Mouse (Mus musculus) heart, postnatal 14 days (tissue): ENCODE results near the gene Gimap9. TPM values are rescaled to one million over a fixed set of nuclear protein-coding genes. Genes with fewer than 3 reads are reported as not detected.

ENCODE experiments used
- DNase-seq, 2 experiments: peaks; one replicate each; pipeline ENCODE4 v3.0.0; 2021 to 2022
- intact Hi-C: fragments of 180-260 bp; cut with DNase I; formaldehyde crosslinking; loops from one replicate; pipeline ENCODE4 v1.15.1; 2025
- total RNA-seq, 2 experiments: library from RNA; stranded (reverse); gene quantifications; 2 replicates each; pipeline ENCODE4 v1.2.3; 2021

Gene Gimap9
- total RNA-seq, 2 experiments from 2014 or later: 4.2 to 6.4 TPM

GRCm38 (mm10) chr6:48685251-48685650 lies 9.3 kb downstream of the Gimap9 start:
- intact Hi-C loops: loop anchor here (2.0 kb wide), 1 partner anchor 38 kb away; the partner anchor contains the start of gene Gimap8

DNA sequence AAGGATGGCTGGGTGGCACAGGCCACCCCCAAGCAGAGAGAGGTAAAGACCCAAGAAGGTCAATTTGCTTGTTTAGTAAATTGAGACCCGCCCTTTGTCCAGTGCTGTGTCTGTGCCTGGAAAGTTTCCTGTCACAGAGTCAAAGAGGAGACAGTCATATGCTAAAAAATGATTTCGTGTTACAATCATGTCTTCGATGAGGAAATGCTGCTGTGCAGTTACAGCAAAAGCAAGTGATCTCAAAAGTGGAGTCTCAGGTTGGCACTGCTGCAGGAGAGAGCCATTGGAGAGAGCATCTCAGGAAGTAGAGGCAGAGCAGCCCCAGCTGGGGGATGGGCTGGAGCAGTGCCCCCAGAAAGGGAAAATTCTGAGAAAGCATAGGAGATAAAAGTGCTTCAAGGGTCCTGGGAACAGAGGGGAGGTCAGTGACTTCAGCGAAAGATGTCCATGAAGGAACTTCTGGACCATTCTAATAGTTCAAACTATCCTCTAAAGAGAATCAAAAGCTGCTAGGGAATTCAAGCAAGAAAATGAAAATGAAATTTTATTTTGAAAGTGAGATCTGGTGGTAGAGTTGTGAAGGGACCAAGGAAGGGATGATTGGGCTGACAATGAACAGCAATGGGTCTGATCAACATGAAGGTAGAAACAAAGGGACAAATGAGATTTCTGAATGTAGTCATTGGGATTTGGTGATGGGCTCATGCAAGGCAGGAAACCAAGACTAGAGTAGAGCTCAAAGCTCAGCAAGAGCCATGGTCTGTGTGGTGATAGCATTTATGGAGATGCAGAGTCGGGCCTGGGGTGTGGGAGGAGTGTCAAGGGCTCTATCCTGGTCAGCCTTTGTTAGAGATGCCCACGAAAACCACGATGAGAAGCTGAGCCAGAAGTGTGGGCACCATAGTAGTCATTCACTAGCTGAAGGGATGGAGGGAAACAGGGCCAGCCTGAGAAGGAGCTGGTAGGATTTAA lies 10.1 kb downstream of the Gimap9 start:
- intact Hi-C loops: loop anchor here (2.0 kb wide), 2 partner anchors 15 to 39 kb away; partner anchors contain the start of gene Gimap8

More at GRCm38 (mm10) chr6:48685251-48685650, 9.3 kb downstream of the Gimap9 start:
- no peak for DNase-seq

GRCm38 (mm10) chr6:48687077-48687476 lies 11.1 kb downstream of the Gimap9 start:
- intact Hi-C loops: loop anchor here (2.0 kb wide), 1 partner anchor 14 kb away; no protein-coding TSS in a partner anchor
- no peak for DNase-seq

More for the DNA sequence above, 10.1 kb downstream of the Gimap9 start:
- DNase-seq: no peak

DNA sequence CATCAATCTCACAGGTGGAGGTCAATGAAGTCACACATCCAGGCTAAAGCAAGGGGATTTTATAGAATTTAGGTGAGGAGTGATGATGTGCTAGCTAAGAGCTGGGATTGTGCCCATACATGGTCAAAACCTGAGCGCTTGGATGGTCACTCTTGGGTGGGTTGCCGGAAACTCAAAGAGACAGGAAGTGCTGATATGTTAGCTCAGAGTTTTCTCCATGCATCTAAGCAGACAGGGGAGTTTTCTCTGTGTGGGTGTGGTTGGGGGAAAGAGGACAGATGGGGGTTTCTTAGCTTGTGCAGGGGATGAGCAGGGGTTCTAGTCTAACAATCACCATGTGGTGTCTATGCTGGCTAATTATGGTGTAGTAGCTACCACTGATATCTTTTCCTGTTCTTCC lies 13.4 kb downstream of the Gimap9 start:
- no peak for DNase-seq
- intact Hi-C loops: no loop called here

DNA sequence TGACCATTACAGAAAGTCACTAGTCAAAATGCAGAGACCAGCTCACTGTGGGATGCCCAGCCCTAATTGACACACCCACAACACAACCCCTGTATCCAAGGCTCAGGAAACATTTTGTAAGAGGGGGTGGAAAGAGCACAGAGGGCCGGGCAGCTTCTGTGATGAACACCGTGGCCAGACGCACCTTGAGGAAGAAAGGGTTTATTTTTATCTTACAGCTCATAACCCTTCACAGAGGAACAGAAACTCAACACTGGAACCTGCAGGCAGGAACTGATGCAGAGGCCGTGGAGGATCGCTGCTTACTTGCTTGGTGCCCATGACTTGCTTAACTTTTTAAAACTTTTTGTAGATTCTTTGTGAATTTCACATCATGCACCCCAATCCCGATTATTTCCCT lies 17.0 kb downstream of the Gimap9 start:
- intact Hi-C loops: no loop called here
- DNase-seq: no peak

DNA sequence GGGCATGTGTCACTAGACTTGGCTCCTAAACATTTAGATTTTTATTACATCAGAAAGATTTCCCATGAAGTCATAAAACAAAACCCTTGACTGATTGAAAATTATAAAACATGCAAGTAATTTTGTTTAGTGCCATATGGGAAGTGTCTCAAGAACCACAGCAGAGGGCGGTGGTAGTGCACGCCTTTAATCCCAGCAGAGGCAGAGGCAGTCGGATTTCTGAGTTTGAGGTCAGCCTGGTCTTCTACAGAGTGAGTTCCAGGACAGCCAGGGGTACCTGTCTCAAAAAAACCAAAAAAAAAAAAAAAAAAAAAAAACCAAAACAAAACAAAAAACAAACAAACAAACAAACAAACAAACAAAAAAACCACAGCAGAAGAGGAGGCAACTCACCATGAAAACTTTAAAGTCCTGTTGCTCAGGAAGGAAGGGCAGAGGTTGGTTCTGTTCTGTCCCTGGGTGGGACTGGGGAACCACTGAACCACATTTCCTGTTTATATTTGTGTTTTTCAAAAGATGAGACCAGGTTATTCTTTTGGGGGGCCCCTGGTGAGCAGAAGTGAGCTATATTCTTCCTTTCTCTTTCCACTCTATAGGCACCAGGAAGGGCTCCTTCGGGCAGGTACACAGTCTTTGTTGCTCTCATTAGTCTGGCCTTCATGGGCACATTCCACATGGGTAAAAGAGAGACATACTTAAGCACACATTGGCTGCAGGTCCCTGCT lies 21.1 kb downstream of the Gimap9 start:
- no peak for DNase-seq
- intact Hi-C loops: no loop called here

GRCm38 (mm10) chr6:48697555-48697930 lies 21.6 kb downstream of the Gimap9 start:
- intact Hi-C loops: no loop called here
- DNase-seq: no peak

DNA sequence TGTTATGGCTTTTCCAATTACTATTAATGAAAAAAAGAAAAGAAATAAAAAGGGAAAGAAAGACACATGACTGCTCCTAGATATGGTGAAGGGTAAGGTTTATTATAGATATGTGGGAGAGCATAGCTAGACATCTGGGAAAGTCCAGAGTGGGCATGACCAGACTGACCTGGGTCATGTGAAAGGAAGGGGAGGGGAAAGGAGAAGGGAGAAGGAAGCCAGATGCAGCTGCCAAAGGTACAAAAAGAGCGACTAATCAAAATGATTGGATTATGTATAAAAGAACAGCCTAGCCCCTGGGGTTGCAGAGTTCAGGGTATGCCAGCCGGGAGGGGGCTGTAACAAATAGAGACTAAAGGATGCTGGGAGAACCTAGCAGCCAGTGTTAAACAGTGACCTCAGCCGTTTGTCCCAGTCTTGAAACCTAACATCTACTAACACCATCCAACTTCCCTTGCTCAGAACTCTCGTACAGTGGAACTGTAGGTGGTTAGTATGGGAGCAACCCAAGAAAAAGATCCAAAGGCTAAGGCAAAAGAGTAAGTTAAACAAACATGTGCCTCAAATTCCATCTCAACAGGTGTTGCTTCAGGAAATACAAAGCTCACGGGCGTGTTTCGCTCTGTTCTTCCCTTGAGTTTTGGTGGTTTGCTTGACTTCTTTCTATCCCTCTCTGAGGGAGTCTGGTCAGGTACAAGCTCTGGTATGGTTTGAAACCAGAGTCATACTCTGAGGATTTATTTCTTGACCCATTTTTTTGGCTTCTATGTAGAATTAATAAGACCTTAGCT lies 22.3 kb downstream of the Gimap9 start:
- no peak for DNase-seq
- intact Hi-C loops: no loop called here

- intact Hi-C loops: no loop called here
- DNase-seq: no peak
Measured at GRCm38 (mm10) chr6:48698888-48699287, 23.0 kb downstream of the Gimap9 start.

DNA sequence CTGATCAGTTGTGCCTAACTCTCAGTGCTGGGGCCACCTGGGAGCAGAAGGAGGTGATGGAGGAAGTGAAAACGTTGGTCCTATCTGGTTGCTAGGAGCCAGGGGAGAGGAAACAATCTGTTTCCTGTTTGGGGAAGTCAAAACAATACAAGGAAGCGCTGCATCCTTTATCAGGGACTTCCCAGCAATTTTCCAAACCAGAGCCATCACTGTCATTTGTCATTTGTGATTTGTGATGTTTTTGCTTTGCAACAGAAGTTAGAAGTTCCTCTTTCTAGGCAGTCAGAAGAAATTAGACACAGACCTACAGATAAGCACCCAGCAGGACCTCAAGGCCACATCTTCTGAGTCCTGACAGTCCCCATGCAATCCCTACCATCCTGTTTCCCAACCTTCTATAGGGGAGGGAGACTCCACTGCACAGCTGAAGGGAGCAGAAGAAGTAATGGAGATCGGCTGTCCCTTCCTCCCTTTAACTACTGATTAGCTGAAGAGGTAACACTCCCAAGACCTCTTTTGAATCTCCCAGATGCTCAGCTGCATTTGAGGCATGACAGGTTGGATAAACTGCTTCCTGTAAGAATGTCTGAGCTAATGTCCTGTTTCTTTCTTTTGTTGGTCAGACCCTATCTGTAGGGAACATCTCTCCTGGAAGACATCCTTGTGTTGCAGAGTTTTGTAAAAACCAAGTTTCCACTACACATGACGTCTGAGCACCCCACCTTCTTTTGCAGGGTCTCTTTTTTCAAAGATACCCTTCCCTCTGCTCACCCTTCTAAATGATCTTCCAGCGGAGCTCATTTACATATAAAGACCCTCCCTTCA lies 24.5 kb downstream of the Gimap9 start:
- no peak for DNase-seq
- intact Hi-C loops: loop anchor here (2.0 kb wide), 1 partner anchor 14 kb away; no protein-coding TSS in a partner anchor

DNA sequence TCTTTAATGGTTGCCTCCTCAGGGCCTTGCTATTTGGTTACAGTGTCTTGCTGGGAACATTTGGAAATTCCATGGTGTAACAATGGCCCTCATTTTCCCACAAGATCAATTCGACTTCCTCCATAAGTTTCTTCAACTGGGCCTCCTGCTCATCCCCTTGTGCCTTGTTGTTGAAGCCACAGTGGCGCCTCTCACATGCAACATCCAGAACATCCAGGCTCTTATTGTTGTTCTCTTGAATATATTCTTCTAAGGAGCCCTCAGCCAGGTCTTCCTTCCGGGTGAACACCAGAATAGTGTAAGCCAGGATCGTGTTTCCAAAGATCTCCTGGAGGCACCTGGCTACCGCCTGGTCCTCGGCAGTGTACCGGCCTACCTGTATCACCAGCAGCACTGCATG lies 26.2 kb downstream of the Gimap9 start:
- DNase-seq: no peak
- intact Hi-C loops: no loop called here

DNA sequence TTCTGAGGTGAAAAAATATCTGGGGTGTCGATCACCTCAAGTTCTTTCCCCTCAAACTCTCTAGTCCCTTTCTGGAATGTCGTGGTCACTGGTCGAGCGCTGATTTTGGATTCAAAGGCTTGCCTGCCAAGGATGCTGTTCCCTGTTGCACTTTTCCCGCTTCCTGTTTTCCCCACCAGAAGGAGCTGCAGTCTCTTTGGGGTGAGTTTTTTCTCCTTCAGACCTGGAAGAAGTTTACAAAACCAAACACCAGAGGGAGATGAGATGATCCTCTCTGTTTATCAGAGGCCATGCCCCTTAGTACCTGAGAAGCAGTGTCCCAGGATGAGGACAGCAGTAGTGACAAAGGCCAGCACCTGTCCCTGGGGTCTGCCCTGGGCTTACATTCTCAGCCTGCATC lies 26.7 kb downstream of the Gimap9 start:
- intact Hi-C loops: no loop called here
- DNase-seq: no peak

DNA sequence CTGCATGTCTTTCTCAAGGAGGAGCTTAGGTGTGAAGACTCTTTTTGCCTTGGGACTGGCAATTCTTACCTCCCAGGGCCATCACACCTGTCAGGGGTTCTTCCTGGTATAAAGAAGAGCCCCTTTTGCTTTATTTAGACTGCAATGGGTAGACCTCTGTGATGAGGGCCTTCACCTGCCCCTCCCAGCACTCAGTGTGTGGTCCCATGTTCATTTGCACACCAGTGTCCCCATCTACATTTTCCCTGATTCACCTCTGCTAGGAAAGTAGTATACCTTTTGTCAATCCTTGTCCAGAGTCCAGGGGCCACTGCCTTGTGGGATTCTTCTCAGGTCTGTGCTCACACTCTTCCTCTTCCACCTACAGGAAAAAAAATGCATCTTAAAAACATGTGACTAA lies 28.2 kb downstream of the Gimap9 start:
- intact Hi-C loops: loop anchor here (2.0 kb wide), 1 partner anchor 37 kb away; no protein-coding TSS in a partner anchor

GRCm38 (mm10) chr6:48706130-48706529 lies 30.2 kb downstream of the Gimap9 start:
- no peak for DNase-seq
- intact Hi-C loops: no loop called here

More for the DNA sequence above, 28.2 kb downstream of the Gimap9 start:
- no peak for DNase-seq

GRCm38 (mm10) chr6:48718455-48718854 lies 42.5 kb downstream of the Gimap9 start, which contains the start of the genes Gm28053 and Gimap7:
Gene Gm28053 (plus strand): TSS chr6:48718607.
Gene Gimap7 (plus strand): TSS chr6:48718621.
- no peak for DNase-seq
- intact Hi-C loops: no loop called here

- DNase-seq: no peak
- intact Hi-C loops: no loop called here
Measured at GRCm38 (mm10) chr6:48720326-48720725, 44.4 kb downstream of the Gimap9 start.

GRCm38 (mm10) chr6:48723468-48723867 lies 47.5 kb downstream of the Gimap9 start:
- intact Hi-C loops: no loop called here
- no peak for DNase-seq

DNA sequence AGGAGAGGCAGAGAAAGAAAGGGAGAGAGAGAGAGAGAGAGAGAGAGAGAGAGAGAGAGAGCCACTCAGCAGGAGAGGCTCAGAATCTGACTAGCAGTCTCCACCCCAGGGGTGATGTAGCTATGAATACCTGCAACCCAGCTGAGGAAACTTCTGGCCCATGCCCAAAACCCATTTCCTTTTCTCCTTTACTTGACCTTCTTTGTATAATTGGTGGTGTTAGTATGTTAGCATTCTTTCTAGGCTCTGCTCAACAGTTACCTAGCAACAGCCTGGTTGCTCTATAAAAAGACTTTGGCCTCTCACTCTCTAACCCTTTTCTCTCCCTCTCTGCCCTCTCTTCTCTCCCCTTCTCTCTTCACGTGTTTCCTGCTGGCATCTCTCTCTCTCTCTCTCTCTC lies 49.5 kb downstream of the Gimap9 start:
- peak; percentile 63 to 75 for DNase-seq
- intact Hi-C loops: no loop called here

DNA sequence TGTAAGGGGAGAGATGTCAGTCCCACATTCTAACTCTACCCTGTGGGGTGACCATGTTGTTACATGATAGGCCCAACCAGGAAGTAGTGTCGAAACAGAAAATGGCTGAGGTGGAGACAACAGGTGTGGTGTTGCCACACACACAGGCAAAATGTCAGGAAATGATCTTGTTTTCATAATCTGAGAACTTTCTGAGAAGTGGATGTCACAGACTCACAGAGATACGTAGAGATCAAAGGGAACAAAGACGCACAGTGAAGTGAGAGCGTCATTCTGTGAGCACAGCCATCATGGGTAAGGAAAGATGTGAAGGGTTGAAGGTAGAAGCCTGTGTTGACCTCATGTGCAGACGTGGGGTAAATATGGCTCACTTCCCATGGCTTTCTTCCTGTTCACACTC lies 51.8 kb downstream of the Gimap9 start:
- no peak for DNase-seq
- intact Hi-C loops: no loop called here
